In genomic region chr12:46817211-46817803, GRCm38 (mm10) we compare ENCODE assay signal across 8 mouse cellular contexts. TPM values are rescaled to one million over a fixed set of nuclear protein-coding genes. Genes with fewer than 3 reads are reported as not detected.
DNase-seq lines count a peak whose midpoint lies in the region; ATAC-seq and TF ChIP-seq lines count a peak whose summit lies in the region.

No protein-coding gene starts in this region.

- no peak for ATAC-seq in heart, embryonic 15.5 days (replicated peaks; ENCODE audit: insufficient number of reproducible peaks, insufficient read depth, low FRiP score, low read depth)
- no peak for ATAC-seq in lung, postnatal 0 days

- no peaks in the 10 kb centered on the region for H3K36me3 ChIP-seq in heart, embryonic 15.5 days
- no peaks in the 10 kb centered on the region for H3K36me3 ChIP-seq in lung, postnatal 0 days (ENCODE audit: insufficient read depth, low read length)

- no peaks in the 10 kb centered on the region for H3K4me1 ChIP-seq in cerebellum, adult 2 months (ENCODE audit: control insufficient read depth, insufficient read depth, low read length)
- H3K4me1 ChIP-seq in heart, embryonic 15.5 days (replicated peaks) = peaks cover 9% of the 10 kb centered on the region
- H3K4me1 ChIP-seq in lung, postnatal 0 days (ENCODE audit: insufficient read depth, low read depth, low read length) = no peaks in the 10 kb centered on the region

- peak overlapping the region; percentile 93 for H3K4me3 ChIP-seq in cerebellum, adult 2 months (replicated peaks; ENCODE audit: insufficient read depth, low read depth, low read length)
- H3K4me3 ChIP-seq in heart, embryonic 15.5 days = peak overlapping the region; percentile 93
- peak overlapping the region; percentile 69 for H3K4me3 ChIP-seq in lung, postnatal 0 days (ENCODE audit: low read depth, low read length)

- WGBS in cerebellum, adult 2 months = 4% methylated on average over 14 of the region's 14 CpGs
- 27% methylated on average over 14 of the region's 14 CpGs for WGBS in heart, embryonic 15.5 days
- WGBS in lung, postnatal 0 days = 16% methylated on average over 14 of the region's 14 CpGs

- H3K9me3 ChIP-seq in heart, embryonic 15.5 days (replicated peaks) = no peaks in the 10 kb centered on the region
- H3K9me3 ChIP-seq in lung, postnatal 0 days (ENCODE audit: low read length) = no peaks in the 10 kb centered on the region

- TF ChIP-seq EP300 in lung, postnatal 0 days (IDR thresholded peaks at IDR 0.05) = no peak

- no peak overlapping the region for H3K9ac ChIP-seq in heart, embryonic 15.5 days
- no peak overlapping the region for H3K9ac ChIP-seq in lung, postnatal 0 days (replicated peaks; ENCODE audit: low read depth)

- peak overlapping the region; percentile 96 for H3K4me2 ChIP-seq in heart, embryonic 15.5 days
- H3K4me2 ChIP-seq in lung, postnatal 0 days (replicated peaks; ENCODE audit: low read depth, low read length) = peak overlapping the region; percentile 81

- no peak for TF ChIP-seq POLR2A in cerebellum, adult 2 months (IDR thresholded peaks at IDR 0.05; ENCODE audit: borderline replicate concordance, insufficient read depth, low read length)
- TF ChIP-seq POLR2A in brain, embryonic 14.5 days (IDR thresholded peaks at IDR 0.05; ENCODE audit: borderline replicate concordance, extremely low read depth, insufficient read depth, insufficient read length, poor library complexity, severe bottlenecking) = no peak

- TF ChIP-seq CTCF in cerebellum, adult 2 months (IDR thresholded peaks at IDR 0.05; ENCODE audit: borderline replicate concordance, insufficient read depth, low read depth, low read length) = no peak
- TF ChIP-seq CTCF in brain, embryonic 14.5 days (IDR thresholded peaks at IDR 0.05; ENCODE audit: borderline replicate concordance, extremely low read depth, insufficient read depth, insufficient read length) = no peak
- TF ChIP-seq CTCF in lung, postnatal 0 days (IDR thresholded peaks at IDR 0.05) = no peak

- no peak overlapping the region; the same call in 1 of the 2 replicates for H3K27ac ChIP-seq in cerebellum, adult 2 months (ENCODE audit: insufficient read depth, low read length)
- H3K27ac ChIP-seq in heart, embryonic 15.5 days = no peak overlapping the region
- H3K27ac ChIP-seq in lung, postnatal 0 days (ENCODE audit: low read length) = no peak overlapping the region

- peak; percentile 20 to 44 for DNase-seq in cerebellum, adult 2 months
- no peak for DNase-seq in cerebellum, adult 11-12 months
- DNase-seq in brain, embryonic 14.5 days (ENCODE audit: low read depth) = peak; percentile 76
- DNase-seq in lung, postnatal 0 days (ENCODE audit: low spot score) = peak; percentile 13
- no peak for DNase-seq in right cerebral cortex, postnatal 4 days
- no peak for DNase-seq in adrenal gland, postnatal 14 days
- DNase-seq in adrenal gland, adult 8-10 months = no peak

- H3K27me3 ChIP-seq in cerebellum, adult 2 months (ENCODE audit: control insufficient read depth, insufficient read depth, low read length) = no peaks in the 10 kb centered on the region
- peaks cover 5% of the 10 kb centered on the region for H3K27me3 ChIP-seq in heart, embryonic 15.5 days
- H3K27me3 ChIP-seq in lung, postnatal 0 days (replicated peaks; ENCODE audit: insufficient read depth, low read length) = peaks cover 5% of the 10 kb centered on the region

RNA-seq across cellular contexts. Expression of gene Nova1, which starts 1.4 kb away (rescaled TPM):
- 37.7 and 43.0 TPM in 2 replicates for polyA plus RNA-seq in cerebellum, adult 2 months (2012; rRNA removed)
- polyA plus RNA-seq in brain, embryonic 14.5 days (2012; rRNA removed) = 76.7 and 112 TPM in 2 replicates
- 0.82 and 0.83 TPM in 2 replicates for polyA plus RNA-seq in heart, embryonic 15.5 days (2015; fragmentation: Nextera tagmentation; extraction: Ambion mirVana)
- polyA plus RNA-seq in lung, postnatal 0 days (2015; fragmentation: Nextera tagmentation; extraction: Ambion mirVana) = 0.60 and 1.0 TPM in 2 replicates
- total RNA-seq in adrenal gland, postnatal 14 days (2021) = 4.4 and 4.5 TPM in 2 replicates
- total RNA-seq in adrenal gland, adult 8-10 months (2022) = 1 to 10 TPM; 3.7 to 4.6 (median 4.3) TPM

Comparison
In these comparisons a context has a peak if more than half of its experiments do, and no peak if none do; other contexts are left out.
1. DNase-seq: peak in cerebellum, adult 2 months (2 of 2), brain, embryonic 14.5 days (single experiment) and lung, postnatal 0 days (single experiment); none in cerebellum, adult 11-12 months (single experiment), right cerebral cortex, postnatal 4 days (single experiment), adrenal gland, postnatal 14 days (single experiment) and adrenal gland, adult 8-10 months (single experiment).
2. RNA of gene Nova1, which starts 1.4 kb away (polyA plus RNA-seq): 76.7 to 112 TPM in brain, embryonic 14.5 days and 37.7 to 43.0 TPM in cerebellum, adult 2 months; 0.82 to 0.83 TPM in heart, embryonic 15.5 days and 0.60 to 1.0 TPM in lung, postnatal 0 days; every median in the first group is over 10 times any median in the second.
3. Peak in every context shown above with its lines, with median percentiles within 50 percentile points of each other: H3K4me3 ChIP-seq.